Mouse (Mus musculus) liver, adult 2 months (tissue): ENCODE data around the gene Ctbp2.

Experiments
- CTCF ChIP-seq: fragments of 200-500 bp; IDR thresholded peaks from 2 replicates; pipeline ENCODE4 v1.5.1; 2011; ENCODE audit warnings: low read depth, low read length, control low read depth
- POLR2A ChIP-seq: fragments of 200-500 bp; IDR thresholded peaks from 2 replicates; pipeline ENCODE4 v1.6.1; 2011; ENCODE audit warnings: low read length, control low read depth; ENCODE audit not compliant: insufficient read depth; ENCODE audit errors: extremely low read depth

GRCm38 (mm10) chr7:133054486-133054885 is 69.7 kb downstream of the Ctbp2 start:
- TF ChIP-seq CTCF (peak; percentile 30), POLR2A (no peak)
